Mouse (Mus musculus) limb, embryonic 15.5 days (tissue): ENCODE results near the gene Trnau1ap. TPM values are rescaled to one million over a fixed set of nuclear protein-coding genes. Genes with fewer than 3 reads are reported as not detected.
A peak's percentile ranks its signal among the peaks of the same experiment; 100 is the strongest.

Experiments used
- ATAC-seq: fragments of 200-750 bp; cut with Nextera tagmentation; 2 replicates; pipeline ENCODE4 v1.8.0; 2017; ENCODE audit warnings: low read depth, moderate TSS enrichment; ENCODE audit not compliant: insufficient number of reproducible peaks, low FRiP score, low TSS enrichment
- H3K27ac ChIP-seq: fragments of 300-500 bp; sonication (generic); 2 replicates; pipeline ENCODE4 v1.5.1; 2015; ENCODE audit warnings: moderate library complexity, mild to moderate bottlenecking, inconsistent platforms
- H3K27me3 ChIP-seq: fragments of 300-500 bp; sonication (generic); 2 replicates; pipeline ENCODE4 v1.6.1; 2015; ENCODE audit warnings: inconsistent platforms
- H3K36me3 ChIP-seq: fragments of 300-500 bp; sonication (generic); 2 replicates; pipeline ENCODE4 v1.6.1; 2015; ENCODE audit warnings: inconsistent platforms
- H3K4me1 ChIP-seq: fragments of 300-500 bp; sonication (generic); 2 replicates; pipeline ENCODE4 v1.6.1; 2015; ENCODE audit warnings: inconsistent platforms
- H3K4me2 ChIP-seq: fragments of 300-500 bp; sonication (generic); 2 replicates; pipeline ENCODE4 v1.6.1; 2015; ENCODE audit warnings: mild to moderate bottlenecking, inconsistent platforms
- H3K4me3 ChIP-seq: fragments of 300-500 bp; sonication (generic); 2 replicates; pipeline ENCODE4 v1.5.1; 2015; ENCODE audit warnings: mild to moderate bottlenecking, inconsistent platforms
- H3K9ac ChIP-seq: fragments of 300-500 bp; sonication (generic); 2 replicates; pipeline ENCODE4 v1.6.1; 2015; ENCODE audit warnings: inconsistent platforms
- H3K9me3 ChIP-seq: fragments of 300-500 bp; sonication (generic); 2 replicates; pipeline ENCODE4 v1.6.1; 2016; ENCODE audit warnings: inconsistent platforms
- WGBS: fragments of 180-500 bp; shearing (Covaris S2); methylation state at CpG from one replicate; pipeline ENCODE4 v1.1.7; 2015; 5-methylcytosine and 5-hydroxymethylcytosine counted together
- polyA plus RNA-seq: library from polyadenylated mRNA; unstranded; fragments of >200 nt; fragmentation: Nextera tagmentation; extraction: Ambion mirVana; gene quantifications from 2 replicates; pipeline ENCODE4 v1.2.1, GENCODE M21; 2015

Gene Trnau1ap
- 61.4 and 68.3 TPM in 2 replicates for polyA plus RNA-seq

- H3K36me3 ChIP-seq = peaks cover 44% of the 10 kb centered on the region
- H3K4me3 ChIP-seq = peak within 1 kb of the TSS; percentile 87
- peak within 1 kb of the TSS; percentile 61 for H3K4me2 ChIP-seq
- peak within 1 kb of the TSS; percentile 67 for H3K9ac ChIP-seq
- peak within 1 kb of the TSS; percentile 91 for H3K27ac ChIP-seq
- under 1% methylated on average over 52 of the region's 52 CpGs for WGBS
- H3K27me3 ChIP-seq = no peaks in the 10 kb centered on the region
- no peaks in the 10 kb centered on the region for H3K9me3 ChIP-seq
- H3K4me1 ChIP-seq = peaks cover 13% of the 10 kb centered on the region
- peak; percentile 89 for ATAC-seq
Observed at GRCm38 (mm10) chr4:132329115-132329834, at the start of gene Trnau1ap. Gene Trnau1ap (minus strand): TSS chr4:132329538.

GRCm38 (mm10) chr4:132373820-132374219, 44.5 kb upstream of the Trnau1ap start:
- H3K4me1 ChIP-seq = no peaks in the 10 kb centered on the region
- no peak overlapping the region for H3K4me3 ChIP-seq
- WGBS = 87% methylated on average over 1 of the region's 1 CpGs
- no peaks in the 10 kb centered on the region for H3K27me3 ChIP-seq
- no peaks in the 10 kb centered on the region for H3K9me3 ChIP-seq
- ATAC-seq = no peak
- no peak overlapping the region for H3K4me2 ChIP-seq
- no peak overlapping the region for H3K9ac ChIP-seq
- peaks cover 58% of the 10 kb centered on the region for H3K36me3 ChIP-seq
- no peak overlapping the region for H3K27ac ChIP-seq

GRCm38 (mm10) chr4:132369953-132370750, 40.8 kb upstream of the Trnau1ap start:
- H3K4me3 ChIP-seq = no peak overlapping the region
- H3K27me3 ChIP-seq = no peaks in the 10 kb centered on the region
- peaks cover 76% of the 10 kb centered on the region for H3K36me3 ChIP-seq
- no peak overlapping the region for H3K9ac ChIP-seq
- H3K27ac ChIP-seq = no peak overlapping the region
- H3K9me3 ChIP-seq = no peaks in the 10 kb centered on the region
- H3K4me1 ChIP-seq = no peaks in the 10 kb centered on the region; the same call in 1 of the 2 replicates
- H3K4me2 ChIP-seq = no peak overlapping the region
- WGBS = 85% methylated on average over 8 of the region's 8 CpGs
- ATAC-seq = no peak

- no peaks in the 10 kb centered on the region for H3K27me3 ChIP-seq
- H3K36me3 ChIP-seq = peaks cover 81% of the 10 kb centered on the region
- ATAC-seq = no peak
- no peak overlapping the region for H3K4me2 ChIP-seq
- H3K27ac ChIP-seq = peak overlapping the region; percentile 47
- WGBS = 84% methylated on average over 18 of the region's 18 CpGs
- no peak overlapping the region for H3K9ac ChIP-seq
- no peak overlapping the region for H3K4me3 ChIP-seq
- no peaks in the 10 kb centered on the region for H3K9me3 ChIP-seq
- H3K4me1 ChIP-seq = no peaks in the 10 kb centered on the region; the same call in 1 of the 2 replicates
Observed at GRCm38 (mm10) chr4:132367480-132368201, 38.3 kb upstream of the Trnau1ap start.

DNA sequence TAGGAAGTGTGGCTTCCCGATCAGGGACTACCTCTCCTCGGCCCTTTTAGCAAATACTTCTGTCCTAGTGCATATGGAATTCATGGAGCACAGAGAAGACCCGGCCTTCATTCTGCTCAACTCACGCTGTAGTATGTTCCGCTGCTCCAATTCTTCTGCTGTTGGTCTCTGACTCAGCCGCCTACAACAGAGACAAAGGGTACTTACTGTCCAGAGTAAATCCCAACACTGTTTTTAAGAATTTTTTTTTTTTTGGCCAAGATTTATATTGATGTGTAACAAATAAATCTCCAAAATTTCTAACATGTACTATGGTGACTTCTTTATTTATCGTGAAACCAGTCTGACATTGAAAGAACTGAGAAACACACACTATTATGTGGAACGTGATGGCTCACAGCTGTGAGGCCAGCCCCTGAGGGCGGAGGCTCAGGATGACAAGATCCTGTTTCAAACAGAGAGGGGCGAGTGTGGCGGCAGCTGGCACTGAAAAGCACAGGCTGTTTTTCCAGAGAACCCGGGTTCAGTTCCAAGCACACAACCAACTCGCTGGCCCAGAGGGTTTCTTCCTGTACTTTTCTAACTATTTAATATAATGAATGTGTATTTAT, 36.2 kb upstream of the Trnau1ap start:
- 71% methylated on average over 13 of the region's 13 CpGs for WGBS
- Histone ChIP-seq H3K4me3 (no peak overlapping the region), H3K36me3 (peaks cover 81% of the 10 kb centered on the region), H3K27me3 (no peaks in the 10 kb centered on the region), H3K9ac (no peak overlapping the region), H3K4me2 (no peak overlapping the region), H3K4me1 (no peaks in the 10 kb centered on the region; the same call in 1 of the 2 replicates), H3K9me3 (no peaks in the 10 kb centered on the region), H3K27ac (no peak overlapping the region)
- ATAC-seq = no peak

GRCm38 (mm10) chr4:132363487-132363886, 34.1 kb upstream of the Trnau1ap start:
- H3K36me3 ChIP-seq = peaks cover 78% of the 10 kb centered on the region
- ATAC-seq = no peak
- H3K27me3 ChIP-seq = no peaks in the 10 kb centered on the region
- H3K4me2 ChIP-seq = no peak overlapping the region
- H3K9ac ChIP-seq = no peak overlapping the region
- no peak overlapping the region for H3K27ac ChIP-seq
- no peaks in the 10 kb centered on the region; the same call in 1 of the 2 replicates for H3K4me1 ChIP-seq
- H3K9me3 ChIP-seq = no peaks in the 10 kb centered on the region
- H3K4me3 ChIP-seq = no peak overlapping the region
- WGBS = 96% methylated on average over 11 of the region's 11 CpGs

- no peaks in the 10 kb centered on the region for H3K9me3 ChIP-seq
- no peak overlapping the region for H3K9ac ChIP-seq
- H3K4me3 ChIP-seq = no peak overlapping the region
- no peak for ATAC-seq
- 92% methylated on average over 4 of the region's 4 CpGs for WGBS
- H3K27me3 ChIP-seq = no peaks in the 10 kb centered on the region
- H3K36me3 ChIP-seq = peaks cover 67% of the 10 kb centered on the region
- H3K27ac ChIP-seq = no peak overlapping the region
- no peaks in the 10 kb centered on the region for H3K4me1 ChIP-seq
- no peak overlapping the region for H3K4me2 ChIP-seq
Observed at GRCm38 (mm10) chr4:132359510-132359909, 30.2 kb upstream of the Trnau1ap start.

DNA sequence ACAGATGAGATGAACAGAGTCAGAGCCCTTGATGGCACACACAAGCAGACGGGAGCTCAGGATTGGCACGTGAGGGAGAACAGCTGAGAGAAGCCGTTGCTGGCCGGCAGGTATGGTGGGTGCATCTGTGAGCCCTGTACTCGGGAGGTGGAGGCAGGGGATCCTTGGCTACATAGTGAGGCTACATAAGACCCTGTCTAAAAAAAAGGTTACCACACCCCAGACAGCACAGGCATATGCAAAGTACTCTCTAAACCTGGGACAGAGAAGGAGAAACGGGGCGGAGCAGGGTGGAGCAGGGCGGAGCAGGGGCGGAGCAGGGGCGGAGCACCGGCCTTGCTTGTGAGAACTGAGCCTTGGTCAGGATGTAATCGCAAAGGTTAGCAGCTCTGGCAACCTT, 26.8 kb upstream of the Trnau1ap start:
- Histone ChIP-seq H3K4me3 (no peak overlapping the region), H3K9ac (no peak overlapping the region), H3K4me1 (peaks cover 14% of the 10 kb centered on the region), H3K36me3 (peaks cover 53% of the 10 kb centered on the region), H3K9me3 (no peaks in the 10 kb centered on the region), H3K4me2 (no peak overlapping the region), H3K27ac (no peak overlapping the region), H3K27me3 (no peaks in the 10 kb centered on the region)
- no peak for ATAC-seq
- WGBS = 38% methylated on average over 12 of the region's 12 CpGs

DNA sequence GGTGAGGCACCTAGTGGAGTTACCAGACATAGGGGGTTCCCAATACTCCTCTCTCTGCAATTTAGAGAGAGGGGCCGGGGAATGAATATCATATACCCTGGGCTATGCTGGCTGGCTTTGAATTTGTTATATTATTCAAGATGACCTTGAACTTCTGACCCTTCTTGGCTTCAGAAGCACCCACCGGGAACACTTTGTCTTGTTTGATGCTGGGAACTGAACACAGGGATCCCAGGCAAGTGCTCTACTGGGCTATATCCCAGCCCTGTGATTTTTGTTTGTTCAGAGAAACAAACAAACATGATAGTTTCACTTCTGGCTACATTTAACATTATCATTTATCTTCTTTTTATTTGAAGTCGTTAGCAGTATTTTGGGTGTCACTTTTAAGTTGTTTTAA, 26.1 kb upstream of the Trnau1ap start:
- WGBS = 92% methylated on average over 3 of the region's 3 CpGs
- no peak for ATAC-seq
- Histone ChIP-seq H3K9me3 (no peaks in the 10 kb centered on the region), H3K27me3 (no peaks in the 10 kb centered on the region), H3K4me3 (no peak overlapping the region), H3K4me2 (no peak overlapping the region), H3K4me1 (peaks cover 17% of the 10 kb centered on the region), H3K27ac (no peak overlapping the region), H3K36me3 (peaks cover 57% of the 10 kb centered on the region), H3K9ac (no peak overlapping the region)

DNA sequence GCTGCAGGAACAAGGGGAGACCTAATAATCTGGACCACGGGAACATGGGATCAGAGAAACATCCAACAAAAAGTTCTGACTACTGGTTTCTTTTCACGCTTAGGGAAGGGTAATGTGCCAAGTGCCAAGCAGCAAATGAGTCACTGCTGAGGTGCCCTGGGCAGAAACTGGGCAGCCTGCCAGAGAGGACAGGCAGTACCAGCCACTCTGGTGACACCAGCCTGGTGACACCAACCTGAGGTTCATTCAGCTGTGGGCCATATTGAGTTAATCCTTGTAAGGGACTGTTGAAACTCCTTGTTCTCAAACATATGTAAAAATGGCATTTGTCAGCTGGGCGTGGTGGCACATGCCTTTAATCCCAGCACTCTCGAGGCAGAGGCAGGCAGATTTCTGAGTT, 25.2 kb upstream of the Trnau1ap start:
- peaks cover 51% of the 10 kb centered on the region for H3K36me3 ChIP-seq

DNA sequence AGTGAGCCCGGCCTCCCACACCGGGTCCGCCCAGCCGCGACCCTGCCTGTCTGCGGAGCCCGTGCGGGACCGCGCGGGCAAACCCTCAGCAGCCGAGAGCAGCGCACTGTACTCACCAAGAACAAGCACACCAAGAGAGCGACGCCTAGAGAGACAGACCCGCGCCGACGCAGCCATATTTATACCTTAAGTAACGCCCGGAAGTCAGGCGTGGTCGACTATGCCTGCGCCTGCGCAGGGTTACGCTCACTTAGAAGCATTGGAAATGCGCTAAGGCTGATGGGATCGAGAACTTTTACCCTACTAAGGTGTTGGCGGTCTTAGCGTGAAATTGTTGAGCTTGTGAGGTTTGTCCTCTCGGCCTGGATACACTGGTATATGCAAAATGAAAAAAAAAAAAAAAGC, 24.1 kb upstream of the Trnau1ap start, which contains the start of gene Rcc1:
Rcc1 (minus strand) TSS at position 125 of the 405 bp plus-strand sequence.
- Histone ChIP-seq H3K4me2 (peak within 1 kb of the TSS; percentile 67), H3K4me1 (peaks cover 17% of the 10 kb centered on the region), H3K36me3 (peaks cover 40% of the 10 kb centered on the region), H3K27ac (peak within 1 kb of the TSS; percentile 96), H3K9ac (peak within 1 kb of the TSS; percentile 86), H3K9me3 (no peaks in the 10 kb centered on the region), H3K27me3 (no peaks in the 10 kb centered on the region), H3K4me3 (peak within 1 kb of the TSS; percentile 75)
- under 1% methylated on average over 31 of the region's 31 CpGs for WGBS
- peak; percentile 93 for ATAC-seq

More for the DNA sequence above, 25.2 kb upstream of the Trnau1ap start:
- no peak overlapping the region for H3K27ac ChIP-seq
- ATAC-seq = no peak
- H3K9me3 ChIP-seq = no peaks in the 10 kb centered on the region
- no peaks in the 10 kb centered on the region for H3K27me3 ChIP-seq
- H3K9ac ChIP-seq = no peak overlapping the region
- H3K4me1 ChIP-seq = peaks cover 17% of the 10 kb centered on the region
- H3K4me2 ChIP-seq = no peak overlapping the region
- no peak overlapping the region for H3K4me3 ChIP-seq
- 82% methylated on average over 4 of the region's 4 CpGs for WGBS
